Mouse (Mus musculus) left cerebral cortex, adult 9 months (tissue): ENCODE measurements around the gene Sstr2.
"Not testable (repeated sequence)": the region's sequence is repeated elsewhere in the genome, so short reads cannot be mapped to it uniquely, and the experiment has no call there.

Experiments
- DNase-seq, 2 experiments: peaks; one replicate each; pipeline ENCODE4 v3.0.0; 2022; ENCODE audit warnings: low spot score in 2 of 2

The Sstr2 gene

DNA sequence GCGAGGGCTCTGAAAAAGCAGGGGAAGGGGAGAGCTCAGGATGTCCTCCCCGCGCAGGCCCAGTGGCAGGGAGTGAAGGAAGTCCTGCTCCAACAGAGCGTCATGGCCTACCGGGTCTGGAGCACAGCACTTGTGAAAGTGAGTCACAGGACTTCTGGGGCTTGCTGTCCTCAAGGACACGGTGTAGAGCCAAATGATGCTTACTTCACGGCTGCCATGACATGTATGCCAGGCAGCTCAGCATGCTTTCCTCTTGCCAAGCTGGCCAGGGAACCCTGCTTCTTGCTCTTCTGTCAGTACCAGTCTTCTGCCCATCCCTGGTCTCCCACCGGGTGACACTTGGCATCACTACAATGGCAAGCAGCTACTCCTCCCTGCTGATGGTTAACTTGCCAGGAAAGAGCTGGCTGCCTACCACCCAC, 37.4 kb downstream of the Sstr2 start:
- DNase-seq: no peak

- no peak for DNase-seq
Measured at GRCm38 (mm10) chr11:113657221-113657620, 38.1 kb downstream of the Sstr2 start.

DNA sequence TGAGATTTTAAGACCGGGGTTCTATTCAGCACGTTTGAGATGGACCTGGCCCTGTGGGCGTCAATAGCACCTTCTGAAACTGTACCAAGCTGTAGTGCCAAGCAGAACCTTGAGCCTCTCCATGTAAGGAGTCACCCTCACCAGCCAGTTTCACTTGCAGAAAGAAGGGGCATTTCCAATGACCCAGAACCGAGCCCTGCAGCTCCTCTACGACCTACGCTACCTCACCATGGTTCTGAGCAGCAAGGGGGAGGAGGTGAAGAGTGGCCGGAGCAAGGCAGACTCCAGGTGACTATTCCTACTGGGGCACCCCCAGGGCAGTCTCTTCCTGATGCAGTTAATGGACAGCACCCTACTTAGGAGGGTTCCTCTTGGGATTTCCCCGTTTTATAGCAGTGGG, 39.2 kb downstream of the Sstr2 start:
- DNase-seq: no peak

DNA sequence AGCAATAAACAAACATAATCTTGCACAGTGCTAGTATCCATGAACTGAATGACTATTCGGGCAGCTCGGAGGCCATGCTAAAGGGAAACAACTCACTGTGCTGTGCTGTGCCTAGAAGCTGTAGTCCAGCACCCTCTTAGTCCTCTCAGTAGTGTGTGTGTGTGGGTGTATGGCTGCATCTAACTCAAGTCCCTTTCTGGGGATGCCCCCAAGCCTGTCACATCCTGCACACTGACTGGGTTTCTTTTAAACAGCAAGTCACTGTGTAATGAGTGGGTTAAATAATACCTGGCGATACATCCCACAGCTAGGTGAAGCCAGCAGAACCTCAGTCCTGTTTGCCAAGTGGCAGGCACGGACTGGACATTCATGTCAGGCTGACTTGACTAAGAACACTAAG, 39.6 kb downstream of the Sstr2 start:
- no peak for DNase-seq

DNA sequence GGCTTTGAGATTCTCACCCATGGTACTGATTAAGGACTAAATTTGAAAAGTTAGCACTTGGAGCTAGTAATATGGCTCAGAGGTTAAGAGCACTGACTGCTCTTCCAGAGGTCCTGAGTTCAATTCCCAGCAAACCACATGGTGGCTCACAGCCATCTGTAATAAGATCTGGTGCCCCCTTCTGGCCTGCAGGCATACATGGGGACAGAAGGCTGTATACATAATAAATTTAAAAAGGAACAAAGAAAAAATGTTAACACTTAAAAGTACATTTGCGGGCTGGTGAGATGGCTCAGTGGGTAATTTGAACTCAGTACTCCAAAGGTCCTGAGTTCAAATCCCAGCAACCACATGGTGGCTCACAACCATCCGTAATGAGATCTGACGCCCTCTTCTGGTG, 41.1 kb downstream of the Sstr2 start:
- DNase-seq: not testable (repeated sequence)

DNA sequence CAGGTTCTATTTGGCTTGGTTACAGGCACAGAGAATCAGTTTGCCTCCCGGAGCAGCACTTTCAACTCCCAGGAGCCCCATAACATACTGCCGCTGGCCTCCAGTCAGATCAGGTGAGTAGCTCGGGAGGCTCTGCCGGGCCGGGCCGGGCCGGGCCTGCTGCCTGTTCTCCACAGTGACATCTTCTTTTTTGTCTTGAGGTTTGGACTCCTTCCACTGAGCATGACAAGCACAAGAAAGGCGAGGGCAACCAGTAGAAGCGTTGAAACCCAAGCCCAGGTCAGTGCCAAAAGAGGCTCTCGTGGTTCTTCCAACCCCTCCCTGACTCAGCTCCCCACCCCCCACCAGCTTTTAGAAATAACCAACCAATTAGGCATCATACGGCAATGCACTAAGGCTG, 41.8 kb downstream of the Sstr2 start:
- DNase-seq: no peak

- no peak for DNase-seq
Measured at GRCm38 (mm10) chr11:113661835-113662351, 42.8 kb downstream of the Sstr2 start.

- DNase-seq: no peak
Measured at GRCm38 (mm10) chr11:113664279-113664678, 45.1 kb downstream of the Sstr2 start.

GRCm38 (mm10) chr11:113666205-113666604, 47.1 kb downstream of the Sstr2 start:
- DNase-seq: no peak

GRCm38 (mm10) chr11:113666648-113667047, 47.5 kb downstream of the Sstr2 start:
- DNase-seq: no peak

DNA sequence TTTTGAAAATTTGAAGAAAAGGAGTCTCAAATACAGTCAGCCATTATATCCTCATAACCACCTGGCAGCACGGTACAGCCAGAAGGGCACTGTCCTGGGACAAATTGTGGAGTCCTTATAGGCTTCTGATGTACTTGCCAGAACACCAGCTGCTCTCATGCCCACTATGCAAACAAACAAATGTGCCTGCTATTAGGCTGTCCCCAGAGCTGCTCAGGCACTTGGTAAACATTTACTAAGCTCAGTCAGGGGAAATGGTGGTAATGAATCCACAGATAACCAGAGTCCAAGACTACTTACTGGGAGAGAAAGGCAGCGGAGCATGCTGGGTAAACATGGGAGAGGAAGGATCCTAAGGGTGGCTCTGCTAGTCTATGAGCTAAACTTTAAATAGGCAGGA, 48.0 kb downstream of the Sstr2 start:
- DNase-seq: no peak

GRCm38 (mm10) chr11:113667704-113668103, 48.6 kb downstream of the Sstr2 start:
- no peak for DNase-seq

- no peak for DNase-seq
Measured at GRCm38 (mm10) chr11:113668857-113669256, 49.7 kb downstream of the Sstr2 start.

- no peak for DNase-seq
Measured at GRCm38 (mm10) chr11:113669711-113670110, 50.6 kb downstream of the Sstr2 start.

DNA sequence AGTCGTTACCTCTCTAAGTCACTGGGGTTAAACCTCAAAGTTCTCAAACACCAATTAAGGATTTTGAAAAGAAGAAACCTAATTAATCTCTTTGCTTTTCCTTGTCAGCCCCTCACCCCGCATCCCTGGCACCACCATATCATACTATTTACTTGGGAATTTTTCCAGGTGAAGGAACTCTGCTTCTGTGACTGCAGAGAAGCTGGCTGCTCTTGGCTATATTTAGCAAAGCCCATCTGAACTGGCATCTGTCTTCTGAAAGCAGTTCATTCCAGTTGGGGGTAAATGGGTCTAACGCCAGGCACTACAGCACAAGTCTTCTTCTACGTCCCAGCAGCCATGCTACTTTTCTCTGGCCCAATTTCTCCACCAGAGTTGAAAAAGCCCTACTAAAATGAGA, 54.5 kb downstream of the Sstr2 start:
- no peak for DNase-seq

GRCm38 (mm10) chr11:113674595-113674994, 55.5 kb downstream of the Sstr2 start:
- no peak for DNase-seq
